Mouse (Mus musculus): Measurements from ENCODE around the gene Fbxl13. TPM values are rescaled to one million over a fixed set of nuclear protein-coding genes. Genes with fewer than 3 reads are reported as not detected.

The Fbxl13 gene
- polyA plus RNA-seq, 1 experiment from 2014 or later = 0.41 TPM

DNA sequence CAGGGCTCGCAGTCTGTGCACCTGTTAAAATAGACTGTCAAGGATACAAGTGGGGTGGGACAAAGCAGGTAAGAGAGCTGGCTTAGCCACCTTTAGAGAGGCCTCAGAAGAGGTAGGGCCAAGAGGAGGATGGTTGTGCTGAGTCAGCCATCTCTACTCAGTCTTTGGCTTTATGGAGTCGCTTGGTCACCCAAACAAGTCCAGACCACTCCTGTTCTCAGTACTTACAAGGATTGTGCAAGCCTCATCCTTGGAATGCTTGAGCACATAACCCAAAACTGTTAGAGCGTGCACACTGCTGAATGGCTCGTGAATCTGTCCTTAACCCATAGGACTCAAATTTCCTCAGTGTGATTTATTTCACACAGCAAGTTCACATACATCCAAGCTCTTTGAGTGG, 91.7 kb downstream of the Fbxl13 start:
- Histone ChIP-seq H3K27me3 (ENCODE audit: insufficient read depth, poor library complexity, severe bottlenecking) (no peaks in the 10 kb centered on the region), H3K27ac (no peak overlapping the region), H3K4me3 (no peak overlapping the region), H3K4me1 (replicated peaks) (no peaks in the 10 kb centered on the region), H3K36me3 (no peaks in the 10 kb centered on the region), H3K9me3 (no peaks in the 10 kb centered on the region)
- WGBS = 88% methylated on average over 4 of the region's 4 CpGs
- DNase-seq (ENCODE audit: low spot score) = no peak

DNA sequence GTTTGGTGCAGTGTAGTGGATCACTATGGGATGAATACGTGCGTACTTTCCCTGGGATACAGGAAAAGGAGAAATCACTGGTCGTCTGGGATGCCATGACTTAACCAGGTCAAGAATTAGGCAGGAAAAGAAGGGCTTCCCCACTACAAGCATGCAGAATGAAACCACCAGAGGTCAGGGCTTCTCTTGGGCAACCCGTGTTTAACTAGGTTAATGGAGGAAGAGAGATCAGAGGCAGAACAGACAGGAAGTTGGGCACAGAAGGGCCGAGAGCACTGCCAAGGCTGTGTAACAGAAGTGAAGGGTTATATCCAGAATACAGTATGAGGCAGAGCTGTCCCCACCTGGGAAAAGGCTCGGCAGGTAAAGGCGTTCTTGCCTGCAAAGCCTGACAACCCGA, 98.4 kb downstream of the Fbxl13 start:
- 0 out of 2 replicates have a peak, but pooled peaks cover 3% of the 10 kb centered on the region for H3K9me3 ChIP-seq
- no peak for DNase-seq (ENCODE audit: low spot score)

DNA sequence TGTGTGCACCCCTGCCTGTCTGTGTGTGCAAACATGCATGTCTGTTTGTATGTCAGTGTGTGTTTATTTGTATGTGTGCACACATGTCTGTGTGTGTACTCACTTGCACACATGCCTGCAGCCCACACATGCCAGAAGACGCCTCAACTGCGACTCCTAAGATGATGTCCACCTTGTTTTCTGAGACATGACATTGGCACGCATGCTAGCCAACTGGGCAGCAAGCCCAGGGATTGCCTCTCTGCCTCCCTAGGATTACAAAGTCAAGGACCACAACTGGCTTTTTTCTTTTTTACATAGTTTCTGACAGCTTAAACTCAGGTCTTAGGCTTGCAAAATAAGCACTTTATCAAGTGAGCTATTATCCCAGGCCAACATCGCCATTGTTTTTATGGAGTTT, 99.6 kb downstream of the Fbxl13 start:
- DNase-seq (ENCODE audit: low spot score) = no peak
- Histone ChIP-seq H3K4me3 (no peak overlapping the region), H3K27me3 (ENCODE audit: insufficient read depth, poor library complexity, severe bottlenecking) (no peaks in the 10 kb centered on the region), H3K4me1 (replicated peaks) (peaks cover 26% of the 10 kb centered on the region), H3K36me3 (no peaks in the 10 kb centered on the region), H3K27ac (no peak overlapping the region), H3K9me3 (0 out of 2 replicates have a peak, but pooled peaks cover 3% of the 10 kb centered on the region)
- 90% methylated on average over 4 of the region's 4 CpGs for WGBS

More for the DNA sequence above, 98.4 kb downstream of the Fbxl13 start:
- Histone ChIP-seq H3K4me3 (no peak overlapping the region), H3K27me3 (ENCODE audit: insufficient read depth, poor library complexity, severe bottlenecking) (no peaks in the 10 kb centered on the region), H3K4me1 (replicated peaks) (peaks cover 26% of the 10 kb centered on the region), H3K27ac (no peak overlapping the region), H3K36me3 (no peaks in the 10 kb centered on the region)
- WGBS = 86% methylated on average over 8 of the region's 8 CpGs

DNA sequence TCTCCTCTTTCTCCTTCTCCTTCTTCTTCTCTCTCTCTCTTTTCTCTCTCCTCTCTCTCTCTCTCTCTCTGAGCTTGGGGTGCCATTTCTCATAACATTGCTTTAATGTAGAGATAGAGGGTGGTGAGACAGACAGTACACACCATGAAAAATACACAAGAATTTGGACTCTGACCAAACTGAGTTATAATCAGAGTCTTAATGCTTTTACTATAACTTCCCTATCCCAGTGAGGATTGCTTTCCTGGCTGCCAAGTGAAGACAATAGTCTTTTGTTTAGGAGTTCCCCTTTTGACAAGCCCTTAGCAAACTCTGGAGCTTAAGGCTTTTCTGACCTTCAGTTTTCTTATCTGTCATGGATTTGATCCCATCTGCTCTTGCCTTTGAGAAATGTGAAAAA, 100.2 kb downstream of the Fbxl13 start:
- Histone ChIP-seq H3K4me3 (no peak overlapping the region), H3K36me3 (no peaks in the 10 kb centered on the region), H3K9me3 (0 out of 2 replicates have a peak, but pooled peaks cover 3% of the 10 kb centered on the region), H3K4me1 (replicated peaks) (peaks cover 26% of the 10 kb centered on the region), H3K27ac (no peak overlapping the region), H3K27me3 (ENCODE audit: insufficient read depth, poor library complexity, severe bottlenecking) (no peaks in the 10 kb centered on the region)
- DNase-seq (ENCODE audit: low spot score) = no peak

DNA sequence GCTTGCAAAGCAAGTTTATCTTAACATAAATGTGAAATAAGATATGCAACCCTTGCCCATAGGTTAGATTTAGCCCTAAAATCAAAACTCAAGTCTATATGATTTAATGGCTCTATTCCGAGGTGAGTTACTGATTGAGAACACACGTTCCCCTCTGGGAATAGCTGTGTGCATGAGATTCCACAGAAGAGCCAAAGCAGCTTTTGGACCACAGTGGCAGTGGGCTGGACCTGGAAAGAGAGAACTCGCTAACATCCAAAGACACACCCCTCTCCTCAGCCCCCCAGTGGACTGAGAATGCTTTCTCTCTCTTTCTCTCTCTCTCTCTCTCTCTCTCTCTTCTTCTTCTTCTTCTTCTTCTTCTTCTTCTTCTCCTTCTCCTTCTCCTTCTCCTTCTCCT, 100.6 kb downstream of the Fbxl13 start:
- 70% methylated on average over 3 of the region's 3 CpGs for WGBS
- DNase-seq (ENCODE audit: low spot score) = no peak
- Histone ChIP-seq H3K27ac (no peak overlapping the region), H3K27me3 (ENCODE audit: insufficient read depth, poor library complexity, severe bottlenecking) (no peaks in the 10 kb centered on the region), H3K36me3 (no peaks in the 10 kb centered on the region), H3K4me3 (no peak overlapping the region), H3K9me3 (0 out of 2 replicates have a peak, but pooled peaks cover 3% of the 10 kb centered on the region), H3K4me1 (replicated peaks) (peaks cover 26% of the 10 kb centered on the region)

DNA sequence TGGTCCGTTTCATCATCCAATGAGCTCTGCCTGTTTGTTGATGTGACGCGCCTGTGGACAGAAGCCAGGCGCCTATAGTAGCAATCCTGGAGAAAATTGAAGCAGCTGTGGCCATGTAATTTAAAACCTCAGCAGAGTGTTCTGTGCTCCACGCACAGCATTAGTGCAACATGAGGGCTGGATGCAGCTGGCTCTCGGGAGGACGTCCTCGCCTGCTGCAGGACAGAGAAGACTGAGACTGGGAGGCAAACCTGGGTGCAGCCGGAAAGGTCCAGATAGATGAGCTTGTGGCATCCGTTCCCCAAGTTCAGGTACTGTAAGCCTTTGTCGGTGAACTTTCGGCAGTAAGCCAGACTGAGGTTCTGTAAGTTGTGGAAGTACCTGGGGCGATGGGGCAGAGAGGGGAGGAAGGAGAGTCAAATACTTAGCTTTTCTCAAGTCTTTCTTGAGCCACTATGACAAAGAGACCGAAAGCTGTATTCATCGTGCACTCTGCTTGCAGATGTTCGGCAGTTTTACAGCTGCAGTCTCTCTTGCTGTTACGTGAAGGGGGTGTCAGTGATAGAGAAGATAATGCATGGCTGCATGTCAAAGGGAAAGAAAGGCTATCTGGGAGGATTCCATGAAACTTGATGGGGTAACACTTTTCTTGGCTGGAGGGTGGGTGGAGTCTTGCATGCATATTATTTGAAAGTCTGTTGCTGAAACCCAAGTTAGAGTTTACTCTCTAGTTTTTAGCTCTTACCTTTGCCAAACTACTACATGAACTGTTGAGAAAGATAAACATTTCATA, 101.8 kb downstream of the Fbxl13 start, which contains the start of gene Lrrc17:
Gene Lrrc17 (plus strand): TSS at position 151 of the 793 bp plus-strand sequence.
- Histone ChIP-seq H3K4me3 (peak within 1 kb of the TSS; percentile 12; the same call in 1 of the 2 replicates), H3K4me1 (replicated peaks) (peaks cover 26% of the 10 kb centered on the region), H3K27ac (peak within 1 kb of the TSS; percentile 60), H3K36me3 (no peaks in the 10 kb centered on the region), H3K9me3 (0 out of 2 replicates have a peak, but pooled peaks cover 3% of the 10 kb centered on the region), H3K27me3 (ENCODE audit: insufficient read depth, poor library complexity, severe bottlenecking) (no peaks in the 10 kb centered on the region)
- WGBS = 56% methylated on average over 17 of the region's 17 CpGs
- peak; percentile 46 for DNase-seq (ENCODE audit: low spot score)

DNA sequence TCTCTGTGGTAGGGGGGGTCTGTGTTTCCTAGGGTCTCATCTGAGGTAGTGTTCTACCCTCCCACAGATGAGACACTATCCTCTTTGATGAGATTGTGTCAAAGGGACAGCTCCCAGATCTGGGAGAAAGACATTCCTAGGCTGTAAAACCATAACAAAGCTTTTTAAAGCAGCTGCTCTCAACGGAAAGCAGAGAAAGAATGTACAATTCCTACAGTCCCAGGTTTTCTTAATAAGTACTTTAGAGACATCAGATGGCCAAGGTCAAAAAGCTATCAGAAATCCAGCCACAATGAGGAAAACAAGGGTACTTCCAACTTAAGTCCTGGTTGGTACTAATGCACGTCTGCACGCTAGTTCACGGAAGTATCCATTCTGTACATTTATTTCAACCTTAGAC, 103.2 kb downstream of the Fbxl13 start:
- H3K27me3 ChIP-seq (ENCODE audit: insufficient read depth, poor library complexity, severe bottlenecking) = no peaks in the 10 kb centered on the region
- no peak for DNase-seq (ENCODE audit: low spot score)
- no peak overlapping the region for H3K4me3 ChIP-seq
- WGBS = 88% methylated on average over 4 of the region's 4 CpGs
- H3K9me3 ChIP-seq = no peaks in the 10 kb centered on the region
- H3K27ac ChIP-seq = no peak overlapping the region
- H3K36me3 ChIP-seq = no peaks in the 10 kb centered on the region
- peaks cover 26% of the 10 kb centered on the region for H3K4me1 ChIP-seq (replicated peaks)

DNA sequence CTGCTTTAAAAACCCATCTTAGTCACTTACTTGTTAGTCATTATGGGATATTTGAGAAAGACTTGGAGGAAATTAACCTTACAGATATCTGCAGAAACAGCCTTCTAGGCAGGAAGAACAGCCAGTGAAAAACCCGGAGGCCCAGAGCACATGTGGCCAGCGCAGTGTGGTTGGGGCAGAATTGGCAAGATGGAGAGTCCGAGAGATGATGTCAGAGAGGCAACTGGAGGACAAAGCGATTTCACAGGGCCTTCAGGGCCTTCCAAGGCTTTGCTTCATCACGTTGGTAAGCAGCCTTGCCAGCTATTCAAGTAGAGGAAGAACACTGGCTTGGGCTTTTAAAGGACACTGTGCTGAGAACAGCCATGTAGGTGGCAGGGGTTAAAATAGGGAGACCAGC, 112.5 kb downstream of the Fbxl13 start:
- Histone ChIP-seq H3K4me1 (replicated peaks) (peaks cover 2% of the 10 kb centered on the region; the same call in 1 of the 2 replicates), H3K4me3 (no peak overlapping the region), H3K27ac (no peak overlapping the region), H3K27me3 (ENCODE audit: insufficient read depth, poor library complexity, severe bottlenecking) (no peaks in the 10 kb centered on the region), H3K9me3 (0 out of 2 replicates have a peak, but pooled peaks cover 3% of the 10 kb centered on the region), H3K36me3 (no peaks in the 10 kb centered on the region)
- no peak for DNase-seq (ENCODE audit: low spot score)
- 87% methylated on average over 5 of the region's 5 CpGs for WGBS

DNA sequence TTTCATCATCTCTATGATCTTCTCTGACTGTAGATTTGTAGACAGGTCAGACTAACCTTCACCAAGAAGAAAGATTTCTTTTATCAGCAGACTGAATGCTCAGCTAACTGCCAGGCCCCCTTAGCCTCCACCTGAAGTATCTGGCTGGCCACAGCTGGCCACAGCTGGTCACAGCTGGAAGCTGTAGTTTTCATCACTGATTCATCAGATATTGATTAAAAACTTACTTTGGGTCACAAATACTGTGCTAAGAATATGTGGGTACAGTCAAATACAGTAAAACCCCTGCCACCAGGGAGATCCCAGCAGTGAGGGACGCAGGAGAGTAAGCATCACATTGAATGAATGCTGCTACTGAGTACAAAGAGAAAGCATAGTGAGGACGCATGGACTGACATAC, 113.3 kb downstream of the Fbxl13 start:
- Histone ChIP-seq H3K4me1 (replicated peaks) (peaks cover 10% of the 10 kb centered on the region), H3K27me3 (ENCODE audit: insufficient read depth, poor library complexity, severe bottlenecking) (no peaks in the 10 kb centered on the region), H3K9me3 (0 out of 2 replicates have a peak, but pooled peaks cover 3% of the 10 kb centered on the region), H3K27ac (no peak overlapping the region), H3K36me3 (no peaks in the 10 kb centered on the region), H3K4me3 (no peak overlapping the region)
- WGBS = 84% methylated on average over 2 of the region's 2 CpGs
- no peak for DNase-seq (ENCODE audit: low spot score)

DNA sequence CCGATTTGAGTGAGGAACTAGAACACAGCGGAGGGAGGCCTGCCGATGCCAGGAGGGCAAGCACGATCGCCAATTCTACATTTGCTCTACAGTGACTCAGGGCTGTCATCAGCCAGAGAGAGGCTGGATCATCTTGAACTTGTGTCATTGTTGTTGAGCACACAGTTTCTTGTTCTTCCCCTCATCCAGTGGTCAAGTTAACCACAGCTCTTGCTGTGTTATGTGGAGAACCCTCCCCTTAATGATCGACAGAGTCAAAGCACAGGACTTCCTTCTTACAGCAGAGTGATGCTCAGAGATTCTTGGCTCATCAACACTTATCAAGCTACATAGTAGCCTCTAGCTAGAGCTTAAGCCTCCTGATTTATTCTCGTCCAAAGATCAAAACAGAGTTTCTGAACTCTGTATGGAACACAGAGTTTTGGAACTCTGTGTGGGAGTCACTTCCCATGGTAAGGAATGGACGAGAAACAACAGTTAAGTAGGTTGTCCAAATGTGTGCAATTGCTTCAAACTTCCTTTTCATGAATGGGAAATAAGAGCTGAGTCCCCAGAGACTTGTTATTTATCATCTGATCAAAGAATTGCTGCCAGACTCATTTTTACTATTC, 116.2 kb downstream of the Fbxl13 start:
- DNase-seq (ENCODE audit: low spot score) = no peak
- peaks cover 15% of the 10 kb centered on the region for H3K4me1 ChIP-seq (replicated peaks)
- H3K9me3 ChIP-seq = 0 out of 2 replicates have a peak, but pooled peaks cover 3% of the 10 kb centered on the region
- no peak overlapping the region for H3K4me3 ChIP-seq
- no peak overlapping the region for H3K27ac ChIP-seq
- H3K27me3 ChIP-seq (ENCODE audit: insufficient read depth, poor library complexity, severe bottlenecking) = no peaks in the 10 kb centered on the region
- H3K36me3 ChIP-seq = no peaks in the 10 kb centered on the region
- whole genome bisulfite sequencing = 93% methylated on average over 8 of the region's 8 CpGs

DNA sequence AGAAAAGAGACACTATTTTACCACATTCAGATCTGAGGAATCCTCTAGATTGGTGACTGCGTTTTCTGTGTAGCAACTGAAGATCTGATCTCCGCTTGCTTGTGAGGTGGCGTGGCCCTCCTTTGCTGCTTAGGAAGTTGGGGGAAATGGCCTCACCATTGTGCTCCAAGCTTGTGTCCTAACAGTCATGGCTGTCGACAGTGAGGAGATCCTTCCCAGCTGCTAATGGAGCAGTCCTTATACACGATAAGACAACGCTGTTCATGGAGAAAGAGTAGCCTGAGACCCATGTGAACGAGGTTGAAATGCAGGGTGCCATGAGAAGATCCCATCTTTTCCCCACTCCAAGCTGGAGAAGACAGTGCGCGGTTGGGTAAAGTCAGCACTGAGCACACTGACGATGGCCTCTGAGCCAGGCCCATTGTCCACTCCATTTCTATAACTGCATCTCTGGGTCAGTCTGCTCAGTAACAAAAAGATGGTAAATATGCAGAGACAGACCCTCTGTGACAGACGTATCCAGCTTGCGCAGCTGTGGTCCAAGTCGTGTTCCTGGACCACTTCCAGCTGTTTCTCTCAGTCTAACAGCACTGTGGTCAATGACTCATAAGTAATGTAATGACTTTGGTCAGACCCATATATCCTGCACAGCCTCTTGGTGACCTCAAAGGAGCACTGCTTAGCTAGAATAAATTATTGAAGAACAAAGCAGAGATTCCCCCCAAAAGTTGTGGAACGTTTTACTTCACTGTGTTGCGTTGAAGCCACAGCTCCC, 117.2 kb downstream of the Fbxl13 start:
- peak overlapping the region; percentile 78; the same call in 1 of the 2 replicates for H3K27ac ChIP-seq

DNA sequence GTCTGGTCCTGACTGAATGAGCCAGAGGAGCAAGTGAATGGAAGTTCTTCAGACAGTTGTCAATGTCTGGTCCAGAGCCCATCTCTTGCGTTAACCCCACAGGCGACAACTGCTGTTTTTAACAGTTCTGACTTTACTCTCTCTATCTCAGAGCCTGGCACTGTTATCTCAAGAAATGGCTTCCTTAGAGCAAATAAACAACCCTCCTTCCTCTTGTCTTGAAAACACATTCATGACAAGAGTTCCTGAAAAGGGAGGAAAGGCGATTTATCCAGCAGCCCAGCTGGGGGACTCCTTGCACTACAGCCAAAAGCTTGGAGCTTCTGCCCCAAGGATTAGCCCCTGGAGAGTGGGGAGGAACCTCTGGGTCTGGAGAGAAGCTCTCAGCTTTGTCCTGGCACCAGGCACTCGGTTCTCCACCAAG, 117.9 kb downstream of the Fbxl13 start:
- Histone ChIP-seq H3K4me3 (0 out of 2 replicates have a peak overlapping the region, but pooled peaks have one; percentile 13), H3K9me3 (0 out of 2 replicates have a peak, but pooled peaks cover 3% of the 10 kb centered on the region), H3K27ac (peak overlapping the region; percentile 78), H3K27me3 (ENCODE audit: insufficient read depth, poor library complexity, severe bottlenecking) (no peaks in the 10 kb centered on the region), H3K36me3 (no peaks in the 10 kb centered on the region), H3K4me1 (replicated peaks) (peaks cover 16% of the 10 kb centered on the region)
- no peak for DNase-seq (ENCODE audit: low spot score)
- 44% methylated on average over 4 of the region's 4 CpGs for WGBS

More for the DNA sequence above, 117.2 kb downstream of the Fbxl13 start:
- Histone ChIP-seq H3K4me3 (no peak overlapping the region), H3K9me3 (0 out of 2 replicates have a peak, but pooled peaks cover 3% of the 10 kb centered on the region), H3K4me1 (replicated peaks) (peaks cover 15% of the 10 kb centered on the region), H3K27me3 (ENCODE audit: insufficient read depth, poor library complexity, severe bottlenecking) (no peaks in the 10 kb centered on the region), H3K36me3 (no peaks in the 10 kb centered on the region)
- 89% methylated on average over 15 of the region's 15 CpGs for WGBS
- DNase-seq (ENCODE audit: low spot score) = no peak

All from hindbrain, embryonic 10.5 days (tissue).